Mouse (Mus musculus) lung, postnatal 0 days (tissue): ENCODE results near the gene Msto1.

ENCODE experiments used
- CTCF ChIP-seq: IDR thresholded peaks from 2 replicates; pipeline ENCODE4 v1.5.1; 2016; ENCODE audit warnings: antibody characterized with exemption, mild to moderate bottlenecking
- EP300 ChIP-seq: IDR thresholded peaks from 2 replicates; pipeline ENCODE4 v1.6.1; 2016; ENCODE audit warnings: antibody characterized with exemption, mild to moderate bottlenecking, control low read depth

DNA sequence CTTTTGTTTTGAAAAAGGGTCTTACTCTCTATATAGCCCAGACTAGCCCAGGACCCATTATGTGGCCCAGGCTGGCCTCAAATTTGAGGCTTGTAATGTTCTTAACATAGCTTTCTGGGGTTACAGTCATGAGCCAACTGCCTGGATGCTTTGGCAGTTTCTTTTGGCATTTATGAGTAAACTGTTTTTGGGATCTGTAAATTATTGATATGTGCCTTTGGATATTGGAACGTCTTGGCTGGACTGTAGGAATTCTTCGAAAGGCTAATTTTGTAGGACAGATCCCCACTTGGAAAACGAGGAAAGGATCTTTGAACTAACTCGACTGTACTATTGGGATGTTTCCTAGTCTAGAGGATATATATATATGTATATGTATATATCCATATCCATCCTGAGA, 39.4 kb upstream of the Msto1 start:
- TF ChIP-seq CTCF (no peak), EP300 (no peak)
